Mouse (Mus musculus): Measurements from ENCODE around the gene 1700016H13Rik. TPM values are rescaled to one million over a fixed set of nuclear protein-coding genes. Genes with fewer than 3 reads are reported as not detected.
A peak's percentile ranks its signal among the peaks of the same experiment; 100 is the strongest.

1700016H13Rik gene
- total and polyA plus RNA-seq, 3 experiments, result 0.23 to 0.40 TPM; not detected in 1

- no peak for TF ChIP-seq POLR2AphosphoS5 (IDR thresholded peaks at IDR 0.05; ENCODE audit: borderline replicate concordance, low read depth, low read length)
These were observed 9.1 kb upstream of the 1700016H13Rik start (continued) for GRCm38 (mm10) chr5:103664932-103665331.

DNA sequence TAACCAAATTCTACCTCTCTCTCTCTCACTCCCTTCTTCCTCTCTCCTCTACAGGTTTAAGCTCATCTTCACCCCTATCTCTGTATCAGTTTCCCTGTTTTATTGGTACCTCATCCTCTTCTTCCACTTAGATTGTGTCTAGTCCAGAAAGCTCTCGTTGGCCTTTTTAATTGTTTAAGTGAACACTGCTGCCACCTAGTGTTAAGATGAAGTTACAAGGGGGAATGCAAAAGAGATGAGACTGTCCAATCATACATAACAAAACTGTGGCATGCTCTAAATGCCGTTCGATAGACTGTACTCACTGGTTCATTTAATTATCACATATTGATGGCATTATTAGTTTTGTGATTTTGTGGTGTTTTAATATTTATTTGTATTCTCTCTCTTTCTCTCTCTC is 3.8 kb upstream of the 1700016H13Rik start:
- Histone ChIP-seq H3K9me3 (replicated peaks; ENCODE audit: insufficient read depth, low read length) (no peaks in the 10 kb centered on the region), H3K4me3 (ENCODE audit: control insufficient read depth in 1 of 2, insufficient read depth in 1 of 2, low read depth in 2 of 2, low read length in 2 of 2) (no peak overlapping the region), H3K9ac (ENCODE audit: control insufficient read depth, low read depth, low read length, poor library complexity, severe bottlenecking) (no peak overlapping the region), H3K27me3 (ENCODE audit: control insufficient read depth in 1 of 2, insufficient read depth in 2 of 2, low read length in 2 of 2) (peaks cover 0 to 2% of the 10 kb centered on the region in 2 experiments; a peak in 3 of 4 replicates), H3K27ac (ENCODE audit: control insufficient read depth, low read depth, low read length) (no peak overlapping the region), H3K36me3 (ENCODE audit: control insufficient read depth in 1 of 2, insufficient read depth in 2 of 2, low read length in 2 of 2) (no peaks in the 10 kb centered on the region), H3K4me1 (ENCODE audit: control insufficient read depth in 1 of 2, insufficient read depth in 2 of 2, low read length in 2 of 2) (no peaks in the 10 kb centered on the region), H3K79me2 (ENCODE audit: control insufficient read depth, insufficient read depth, low read length, poor library complexity) (no peaks in the 10 kb centered on the region)
- DNase-seq (ENCODE audit: low read depth, low spot score), result peak; percentile 80
- no peak for TF ChIP-seq TAL1 (IDR thresholded peaks at IDR 0.05; ENCODE audit: low read length)
- TF ChIP-seq ZC3H11A (IDR thresholded peaks at IDR 0.05; ENCODE audit: low read depth, low read length), result peak; percentile 90
- no peak for TF ChIP-seq RCOR1 (IDR thresholded peaks at IDR 0.05; ENCODE audit: low read depth, low read length)
- TF ChIP-seq MYC (IDR thresholded peaks at IDR 0.05; ENCODE audit: low read depth, low read length), result no peak
- TF ChIP-seq SIN3A (IDR thresholded peaks at IDR 0.05; ENCODE audit: low read length), result no peak
- no peak for TF ChIP-seq ZKSCAN1 (IDR thresholded peaks at IDR 0.05; ENCODE audit: low read depth, low read length)
- TF ChIP-seq MAFK (IDR thresholded peaks at IDR 0.05; ENCODE audit: borderline replicate concordance, low read depth, low read length), result no peak
- TF ChIP-seq MEF2A (IDR thresholded peaks at IDR 0.05; ENCODE audit: extremely low read depth, insufficient replicate concordance, low read depth, low read length, poor library complexity, severe bottlenecking), result no peak
- no peak for TF ChIP-seq MAZ (IDR thresholded peaks at IDR 0.05; ENCODE audit: low read depth, low read length)
- no peak for TF ChIP-seq HCFC1 (IDR thresholded peaks at IDR 0.05; ENCODE audit: low read depth, low read length)
- TF ChIP-seq JUND (IDR thresholded peaks at IDR 0.05; ENCODE audit: low read depth, low read length), result no peak
- TF ChIP-seq KAT2A (conservative IDR thresholded peaks at IDR 0.05; ENCODE audit: low read depth, low read length), result no peak
- TF ChIP-seq POLR2A (IDR thresholded peaks at IDR 0.05; ENCODE audit: control insufficient read depth in 1 of 2, insufficient read depth in 1 of 2, low read depth in 1 of 2, low read length in 2 of 2, poor library complexity in 1 of 2), result no peak
- TF ChIP-seq SMC3 (IDR thresholded peaks at IDR 0.05; ENCODE audit: low read depth, low read length), result peak; percentile 92
- peak in 2 of 3 experiments; percentile 56 to 93; a peak in 4 of 6 replicates for TF ChIP-seq CTCF (IDR thresholded peaks at IDR 0.05 in 2 of 3, conservative IDR thresholded peaks at IDR 0.05 in 1 of 3; ENCODE audit: control insufficient read depth in 1 of 3, insufficient read depth in 1 of 3, low read depth in 2 of 3, low read length in 3 of 3, poor library complexity in 1 of 3, severe bottlenecking in 1 of 3)
- TF ChIP-seq GABPA (IDR thresholded peaks at IDR 0.05; ENCODE audit: low read depth, low read length), result no peak
- no peak for TF ChIP-seq ZMIZ1 (IDR thresholded peaks at IDR 0.05; ENCODE audit: low read depth, low read length)
- no peak for TF ChIP-seq EP300 (IDR thresholded peaks at IDR 0.05; ENCODE audit: low read depth in 1 of 2, low read length in 2 of 2)
- TF ChIP-seq ETS1 (IDR thresholded peaks at IDR 0.05; ENCODE audit: low read depth, low read length), result no peak
- TF ChIP-seq USF1 (IDR thresholded peaks at IDR 0.05; ENCODE audit: low read depth, low read length), result no peak
- no peak for TF ChIP-seq USF2 (IDR thresholded peaks at IDR 0.05; ENCODE audit: borderline replicate concordance in 1 of 2, insufficient read depth in 1 of 2, low read depth in 1 of 2, low read length in 2 of 2)
- TF ChIP-seq ZNF384 (IDR thresholded peaks at IDR 0.05; ENCODE audit: low read depth, low read length), result no peak
- TF ChIP-seq MYB (IDR thresholded peaks at IDR 0.05; ENCODE audit: low read depth, low read length), result no peak
- no peak for TF ChIP-seq TCF12 (IDR thresholded peaks at IDR 0.05; ENCODE audit: low read depth, low read length)
- TF ChIP-seq E2F4 (IDR thresholded peaks at IDR 0.05; ENCODE audit: borderline replicate concordance, low read depth, low read length), result no peak
- TF ChIP-seq BHLHE40 (IDR thresholded peaks at IDR 0.05; ENCODE audit: borderline replicate concordance, low read depth, low read length), result 0 out of 2 replicates have a peak, but pooled peaks have one; percentile 20
- TF ChIP-seq CHD2 (IDR thresholded peaks at IDR 0.05; ENCODE audit: low read length), result no peak
- TF ChIP-seq RAD21 (IDR thresholded peaks at IDR 0.05; ENCODE audit: low read depth, low read length), result peak; percentile 85
- no peak for TF ChIP-seq GATA1 (IDR thresholded peaks at IDR 0.05; ENCODE audit: low read depth, low read length)
- TF ChIP-seq NELFE (IDR thresholded peaks at IDR 0.05; ENCODE audit: low read depth, low read length), result no peak
- no peak for TF ChIP-seq TBP (IDR thresholded peaks at IDR 0.05; ENCODE audit: low read depth, low read length)
- TF ChIP-seq MXI1 (IDR thresholded peaks at IDR 0.05; ENCODE audit: low read depth, low read length), result no peak
- no peak for TF ChIP-seq NRF1 (IDR thresholded peaks at IDR 0.05; ENCODE audit: insufficient read depth, low read depth, low read length, poor library complexity, severe bottlenecking)
- TF ChIP-seq ELF1 (IDR thresholded peaks at IDR 0.05; ENCODE audit: low read depth, low read length), result no peak
- TF ChIP-seq MAX (IDR thresholded peaks at IDR 0.05; ENCODE audit: low read length), result no peak
- TF ChIP-seq POLR2AphosphoS5 (IDR thresholded peaks at IDR 0.05; ENCODE audit: borderline replicate concordance, low read depth, low read length), result no peak
